Mouse (Mus musculus): ENCODE results near the gene Tmem121. TPM values are rescaled to one million over a fixed set of nuclear protein-coding genes. Genes with fewer than 3 reads are reported as not detected.

The Tmem121 gene
- polyA plus RNA-seq, 1 experiment from 2014 or later = 25.3 TPM

GRCm38 (mm10) chr12:113151661-113152271 lies 34.0 kb upstream of the Tmem121 start:
- under 1% methylated on average over 30 of the region's 36 CpGs for WGBS
- no peaks in the 10 kb centered on the region for H3K36me3 ChIP-seq
- H3K4me1 ChIP-seq = peaks cover 38% of the 10 kb centered on the region
- peak overlapping the region; percentile 46 for H3K9ac ChIP-seq (replicated peaks)
- H3K4me2 ChIP-seq (replicated peaks) = peak overlapping the region; percentile 71
- H3K9me3 ChIP-seq = no peaks in the 10 kb centered on the region
- peak overlapping the region; percentile 43 for H3K4me3 ChIP-seq
- no peak for ATAC-seq (ENCODE audit: low FRiP score, low read depth)
- no peak overlapping the region for H3K27ac ChIP-seq (replicated peaks)
- H3K27me3 ChIP-seq = peaks cover 81% of the 10 kb centered on the region

GRCm38 (mm10) chr12:113152272-113152661 lies 33.5 kb upstream of the Tmem121 start:
- Histone ChIP-seq H3K4me3 (peak overlapping the region; percentile 43), H3K9me3 (no peaks in the 10 kb centered on the region), H3K36me3 (no peaks in the 10 kb centered on the region), H3K4me1 (peaks cover 41% of the 10 kb centered on the region), H3K9ac (replicated peaks) (peak overlapping the region; percentile 46), H3K27me3 (peaks cover 76% of the 10 kb centered on the region), H3K27ac (replicated peaks) (no peak overlapping the region), H3K4me2 (replicated peaks) (peak overlapping the region; percentile 71)
- ATAC-seq (ENCODE audit: low FRiP score, low read depth) = no peak
- 24% methylated on average over 19 of the region's 19 CpGs for WGBS

GRCm38 (mm10) chr12:113152991-113153525 lies 32.7 kb upstream of the Tmem121 start:
- no peak overlapping the region for H3K4me3 ChIP-seq
- no peak overlapping the region for H3K27ac ChIP-seq (replicated peaks)
- H3K4me1 ChIP-seq = peaks cover 48% of the 10 kb centered on the region
- no peak for ATAC-seq (ENCODE audit: low FRiP score, low read depth)
- H3K9me3 ChIP-seq = no peaks in the 10 kb centered on the region
- H3K9ac ChIP-seq (replicated peaks) = no peak overlapping the region
- H3K36me3 ChIP-seq = 0 out of 2 replicates have a peak, but pooled peaks cover 2% of the 10 kb centered on the region
- H3K27me3 ChIP-seq = peaks cover 69% of the 10 kb centered on the region
- no peak overlapping the region for H3K4me2 ChIP-seq (replicated peaks)
- 76% methylated on average over 6 of the region's 6 CpGs for WGBS

- Histone ChIP-seq H3K4me1 (peaks cover 40% of the 10 kb centered on the region), H3K4me2 (replicated peaks) (no peak overlapping the region), H3K27me3 (peaks cover 59% of the 10 kb centered on the region), H3K9ac (replicated peaks) (no peak overlapping the region), H3K27ac (replicated peaks) (no peak overlapping the region), H3K36me3 (0 out of 2 replicates have a peak, but pooled peaks cover 3% of the 10 kb centered on the region), H3K9me3 (no peaks in the 10 kb centered on the region), H3K4me3 (no peak overlapping the region)
- ATAC-seq (ENCODE audit: low FRiP score, low read depth) = no peak
- WGBS = 90% methylated on average over 7 of the region's 7 CpGs
Observed at GRCm38 (mm10) chr12:113153971-113154370, 31.8 kb upstream of the Tmem121 start.

GRCm38 (mm10) chr12:113154747-113155075 lies 31.0 kb upstream of the Tmem121 start:
- peak overlapping the region; percentile 63 for H3K4me2 ChIP-seq (replicated peaks)
- 0 out of 2 replicates have a peak, but pooled peaks cover 3% of the 10 kb centered on the region for H3K36me3 ChIP-seq
- peaks cover 54% of the 10 kb centered on the region for H3K27me3 ChIP-seq
- no peak overlapping the region for H3K27ac ChIP-seq (replicated peaks)
- H3K4me3 ChIP-seq = no peak overlapping the region
- ATAC-seq (ENCODE audit: low FRiP score, low read depth) = no peak
- WGBS = 85% methylated on average over 6 of the region's 6 CpGs
- no peaks in the 10 kb centered on the region for H3K9me3 ChIP-seq
- no peak overlapping the region for H3K9ac ChIP-seq (replicated peaks)
- peaks cover 36% of the 10 kb centered on the region for H3K4me1 ChIP-seq

GRCm38 (mm10) chr12:113155076-113155771 lies 30.5 kb upstream of the Tmem121 start:
- Histone ChIP-seq H3K36me3 (0 out of 2 replicates have a peak, but pooled peaks cover 3% of the 10 kb centered on the region), H3K27me3 (peaks cover 50% of the 10 kb centered on the region), H3K9ac (replicated peaks) (peak overlapping the region; percentile 57), H3K9me3 (no peaks in the 10 kb centered on the region), H3K27ac (replicated peaks) (peak overlapping the region; percentile 56; the same call in 1 of the 2 replicates), H3K4me3 (peak overlapping the region; percentile 61), H3K4me1 (peaks cover 36% of the 10 kb centered on the region), H3K4me2 (replicated peaks) (peak overlapping the region; percentile 63)
- 4% methylated on average over 32 of the region's 32 CpGs for WGBS
- peak; percentile 1 for ATAC-seq (ENCODE audit: low FRiP score, low read depth)

GRCm38 (mm10) chr12:113155887-113156539 lies 29.7 kb upstream of the Tmem121 start, which contains the start of gene Tedc1:
Tedc1 (plus strand) TSS chr12:113156421.
- peak within 1 kb of the TSS; percentile 56; the same call in 1 of the 2 replicates for H3K27ac ChIP-seq (replicated peaks)

GRCm38 (mm10) chr12:113156540-113156929 lies 29.2 kb upstream of the Tmem121 start:
- H3K9ac ChIP-seq (replicated peaks) = peak overlapping the region; percentile 53
- peak overlapping the region; percentile 61 for H3K4me3 ChIP-seq
- H3K36me3 ChIP-seq = peaks cover 7% of the 10 kb centered on the region; the same call in 1 of the 2 replicates
- H3K27ac ChIP-seq (replicated peaks) = no peak overlapping the region
- under 1% methylated on average over 23 of the region's 23 CpGs for WGBS
- ATAC-seq (ENCODE audit: low FRiP score, low read depth) = no peak
- H3K9me3 ChIP-seq = no peaks in the 10 kb centered on the region
- peaks cover 32% of the 10 kb centered on the region for H3K4me1 ChIP-seq
- H3K27me3 ChIP-seq = peaks cover 36% of the 10 kb centered on the region
- peak overlapping the region; percentile 85 for H3K4me2 ChIP-seq (replicated peaks)

More at GRCm38 (mm10) chr12:113155887-113156539, 29.7 kb upstream of the Tmem121 start, which contains the start of gene Tedc1:
- peak; percentile 98 for ATAC-seq (ENCODE audit: low FRiP score, low read depth)
- Histone ChIP-seq H3K36me3 (0 out of 2 replicates have a peak, but pooled peaks cover 3% of the 10 kb centered on the region), H3K4me1 (peaks cover 36% of the 10 kb centered on the region), H3K4me3 (peak within 1 kb of the TSS; percentile 61), H3K4me2 (replicated peaks) (peak within 1 kb of the TSS; percentile 85), H3K9me3 (no peaks in the 10 kb centered on the region), H3K27me3 (peaks cover 42% of the 10 kb centered on the region), H3K9ac (replicated peaks) (peak within 1 kb of the TSS; percentile 57)
- under 1% methylated on average over 42 of the region's 46 CpGs for WGBS

- H3K9me3 ChIP-seq = no peaks in the 10 kb centered on the region
- ATAC-seq (ENCODE audit: low FRiP score, low read depth) = no peak
- H3K36me3 ChIP-seq = peaks cover 11% of the 10 kb centered on the region; the same call in 1 of the 2 replicates
- 37% methylated on average over 8 of the region's 8 CpGs for WGBS
- peaks cover 32% of the 10 kb centered on the region for H3K27me3 ChIP-seq
- peak overlapping the region; percentile 61 for H3K4me3 ChIP-seq
- H3K27ac ChIP-seq (replicated peaks) = no peak overlapping the region
- peak overlapping the region; percentile 85 for H3K4me2 ChIP-seq (replicated peaks)
- peak overlapping the region; percentile 53 for H3K9ac ChIP-seq (replicated peaks)
- peaks cover 27% of the 10 kb centered on the region for H3K4me1 ChIP-seq
Observed at GRCm38 (mm10) chr12:113157002-113157401, 28.7 kb upstream of the Tmem121 start.

GRCm38 (mm10) chr12:113157521-113157920 lies 28.2 kb upstream of the Tmem121 start:
- Histone ChIP-seq H3K4me3 (peak overlapping the region; percentile 61; the same call in 1 of the 2 replicates), H3K4me2 (replicated peaks) (peak overlapping the region; percentile 85), H3K4me1 (peaks cover 22% of the 10 kb centered on the region), H3K9me3 (no peaks in the 10 kb centered on the region), H3K27me3 (peaks cover 27% of the 10 kb centered on the region), H3K36me3 (peaks cover 15% of the 10 kb centered on the region; the same call in 1 of the 2 replicates), H3K27ac (replicated peaks) (no peak overlapping the region), H3K9ac (replicated peaks) (peak overlapping the region; percentile 53; the same call in 1 of the 2 replicates)
- WGBS = 91% methylated on average over 8 of the region's 8 CpGs
- no peak for ATAC-seq (ENCODE audit: low FRiP score, low read depth)

GRCm38 (mm10) chr12:113157971-113158370 lies 27.8 kb upstream of the Tmem121 start:
- Histone ChIP-seq H3K4me2 (replicated peaks) (no peak overlapping the region), H3K27me3 (peaks cover 22% of the 10 kb centered on the region), H3K4me1 (peaks cover 22% of the 10 kb centered on the region), H3K9me3 (no peaks in the 10 kb centered on the region), H3K27ac (replicated peaks) (no peak overlapping the region), H3K4me3 (no peak overlapping the region), H3K36me3 (peaks cover 19% of the 10 kb centered on the region), H3K9ac (replicated peaks) (no peak overlapping the region)
- no peak for ATAC-seq (ENCODE audit: low FRiP score, low read depth)
- WGBS = 90% methylated on average over 8 of the region's 8 CpGs

All from midbrain, embryonic 12.5 days (tissue).